Mouse (Mus musculus): Measurements from ENCODE around the gene Grhl1. TPM values are rescaled to one million over a fixed set of nuclear protein-coding genes. Genes with fewer than 3 reads are reported as not detected.

Gene Grhl1
- total and polyA plus RNA-seq, 2 experiments from 2014 or later, result 0.55 to 0.88 TPM

DNA sequence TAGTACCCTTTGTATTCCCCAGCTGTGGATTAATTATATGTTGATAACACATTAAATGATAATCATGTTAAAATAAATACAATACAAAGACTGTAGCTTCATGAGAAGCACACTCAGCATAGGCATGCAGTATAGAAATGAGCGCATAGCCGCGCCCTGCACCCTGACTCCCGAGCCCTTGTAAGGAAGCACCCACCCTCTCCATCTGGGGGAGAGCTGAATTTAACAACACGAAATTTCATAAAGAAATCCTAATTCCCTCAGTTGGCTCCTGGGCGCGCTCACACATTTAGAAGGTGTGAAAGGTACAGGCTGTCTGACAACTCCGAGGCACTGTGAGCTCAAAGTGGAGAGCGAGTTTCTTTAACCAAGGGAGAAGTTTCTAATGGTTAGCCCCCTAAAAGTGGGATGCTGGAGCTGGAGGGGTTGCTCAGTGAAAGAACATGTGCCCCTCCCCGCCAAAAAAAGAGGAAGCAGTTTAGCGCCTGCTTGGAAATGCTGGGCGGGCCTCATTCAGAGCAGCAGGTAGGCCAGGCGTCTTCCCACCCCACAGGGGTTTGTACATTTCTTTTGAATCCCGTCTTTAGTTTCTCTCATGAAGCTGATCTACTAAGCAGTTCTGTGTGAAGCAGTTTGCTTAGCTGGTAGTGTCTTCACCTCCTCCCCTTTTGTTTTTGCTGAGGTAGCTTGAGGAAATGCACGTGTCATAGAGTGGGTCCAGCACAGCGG lies 30.5 kb upstream of the Grhl1 start:
- Histone ChIP-seq H3K27ac (ENCODE audit: low read depth) (no peak overlapping the region), H3K9ac (replicated peaks; ENCODE audit: low read depth, low read length) (no peak overlapping the region), H3K9me3 (replicated peaks; ENCODE audit: control insufficient read depth, low read length) (no peaks in the 10 kb centered on the region), H3K4me3 (ENCODE audit: low read depth, low read length) (no peak overlapping the region), H3K36me3 (replicated peaks; ENCODE audit: control insufficient read depth, insufficient read depth, low read length) (peaks cover 8% of the 10 kb centered on the region; the same call in 1 of the 2 replicates), H3K4me1 (ENCODE audit: control insufficient read depth, insufficient read depth) (no peaks in the 10 kb centered on the region), H3K4me2 (ENCODE audit: low read depth, low read length) (no peak overlapping the region), H3K27me3 (ENCODE audit: control insufficient read depth, insufficient read depth, low read length) (no peaks in the 10 kb centered on the region)
- WGBS, result 87% methylated on average over 16 of the region's 16 CpGs
- DNase-seq (ENCODE audit: low spot score) (no peak), ATAC-seq (ENCODE audit: insufficient read depth, low read depth) (no peak)
- TF ChIP-seq CTCF (IDR thresholded peaks at IDR 0.05; ENCODE audit: low read depth) (no peak), EP300 (IDR thresholded peaks at IDR 0.05; ENCODE audit: low read depth) (no peak)

- Histone ChIP-seq H3K36me3 (replicated peaks; ENCODE audit: control insufficient read depth, insufficient read depth, low read length) (peaks cover 39% of the 10 kb centered on the region), H3K9me3 (replicated peaks; ENCODE audit: control insufficient read depth, low read length) (no peaks in the 10 kb centered on the region), H3K4me2 (ENCODE audit: low read depth, low read length) (no peak overlapping the region), H3K4me3 (ENCODE audit: low read depth, low read length) (no peak overlapping the region), H3K9ac (replicated peaks; ENCODE audit: low read depth, low read length) (no peak overlapping the region), H3K4me1 (ENCODE audit: control insufficient read depth, insufficient read depth) (peaks cover 6% of the 10 kb centered on the region; the same call in 1 of the 2 replicates), H3K27me3 (ENCODE audit: control insufficient read depth, insufficient read depth, low read length) (no peaks in the 10 kb centered on the region), H3K27ac (ENCODE audit: low read depth) (no peak overlapping the region)
- whole genome bisulfite sequencing, result 85% methylated on average over 8 of the region's 8 CpGs
- TF ChIP-seq EP300 (IDR thresholded peaks at IDR 0.05; ENCODE audit: low read depth), result no peak
- no peak for TF ChIP-seq CTCF (IDR thresholded peaks at IDR 0.05; ENCODE audit: low read depth)
- ATAC-seq (ENCODE audit: insufficient read depth, low read depth) (no peak), DNase-seq (ENCODE audit: low spot score) (no peak)
Observed at GRCm38 (mm10) chr12:24547686-24548085, 24.4 kb upstream of the Grhl1 start.

DNA sequence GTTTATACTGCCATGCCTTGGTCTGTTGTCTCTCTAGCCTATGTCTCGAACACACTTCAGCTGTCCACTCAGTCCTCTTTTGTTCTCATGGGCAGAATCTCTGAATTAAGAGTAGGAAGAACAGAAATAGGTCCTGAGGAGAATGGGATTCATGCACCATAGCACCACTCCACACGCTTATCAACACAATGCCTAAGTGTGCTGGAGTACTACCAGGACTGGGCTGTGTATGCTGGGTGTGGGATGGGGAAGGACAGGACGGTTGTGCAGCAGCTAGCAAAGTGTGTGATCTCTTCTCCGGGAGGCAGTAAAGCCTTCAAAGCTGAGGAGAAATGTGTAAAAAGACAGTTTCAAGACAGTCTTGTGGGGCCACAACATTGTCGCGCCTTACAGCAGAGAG lies 23.2 kb upstream of the Grhl1 start:
- Histone ChIP-seq H3K9me3 (replicated peaks; ENCODE audit: control insufficient read depth, low read length) (no peaks in the 10 kb centered on the region), H3K4me2 (ENCODE audit: low read depth, low read length) (no peak overlapping the region), H3K4me1 (ENCODE audit: control insufficient read depth, insufficient read depth) (peaks cover 6% of the 10 kb centered on the region; the same call in 1 of the 2 replicates), H3K36me3 (replicated peaks; ENCODE audit: control insufficient read depth, insufficient read depth, low read length) (peaks cover 39% of the 10 kb centered on the region), H3K27ac (ENCODE audit: low read depth) (no peak overlapping the region), H3K9ac (replicated peaks; ENCODE audit: low read depth, low read length) (no peak overlapping the region), H3K27me3 (ENCODE audit: control insufficient read depth, insufficient read depth, low read length) (no peaks in the 10 kb centered on the region), H3K4me3 (ENCODE audit: low read depth, low read length) (no peak overlapping the region)
- ATAC-seq (ENCODE audit: insufficient read depth, low read depth), result peak; percentile 51; the same call in 1 of the 2 replicates
- no peak for DNase-seq (ENCODE audit: low spot score)
- 54% methylated on average over 6 of the region's 6 CpGs for WGBS
- TF ChIP-seq CTCF (IDR thresholded peaks at IDR 0.05; ENCODE audit: low read depth) (no peak), EP300 (IDR thresholded peaks at IDR 0.05; ENCODE audit: low read depth) (no peak)

GRCm38 (mm10) chr12:24552531-24552930 lies 19.6 kb upstream of the Grhl1 start:
- H3K4me1 ChIP-seq (ENCODE audit: control insufficient read depth, insufficient read depth), result peaks cover 6% of the 10 kb centered on the region; the same call in 1 of the 2 replicates
- H3K4me2 ChIP-seq (ENCODE audit: low read depth, low read length), result no peak overlapping the region
- H3K36me3 ChIP-seq (replicated peaks; ENCODE audit: control insufficient read depth, insufficient read depth, low read length), result peaks cover 37% of the 10 kb centered on the region
- no peaks in the 10 kb centered on the region for H3K27me3 ChIP-seq (ENCODE audit: control insufficient read depth, insufficient read depth, low read length)
- peak; percentile 55; the same call in 1 of the 2 replicates for ATAC-seq (ENCODE audit: insufficient read depth, low read depth)
- 23% methylated on average over 2 of the region's 2 CpGs for WGBS
- H3K9ac ChIP-seq (replicated peaks; ENCODE audit: low read depth, low read length), result no peak overlapping the region
- DNase-seq (ENCODE audit: low spot score), result peak; percentile 24
- no peaks in the 10 kb centered on the region for H3K9me3 ChIP-seq (replicated peaks; ENCODE audit: control insufficient read depth, low read length)
- H3K4me3 ChIP-seq (ENCODE audit: low read depth, low read length), result no peak overlapping the region
- H3K27ac ChIP-seq (ENCODE audit: low read depth), result no peak overlapping the region; the same call in 1 of the 2 replicates
- TF ChIP-seq EP300 (IDR thresholded peaks at IDR 0.05; ENCODE audit: low read depth) (no peak), CTCF (IDR thresholded peaks at IDR 0.05; ENCODE audit: low read depth) (no peak)

DNA sequence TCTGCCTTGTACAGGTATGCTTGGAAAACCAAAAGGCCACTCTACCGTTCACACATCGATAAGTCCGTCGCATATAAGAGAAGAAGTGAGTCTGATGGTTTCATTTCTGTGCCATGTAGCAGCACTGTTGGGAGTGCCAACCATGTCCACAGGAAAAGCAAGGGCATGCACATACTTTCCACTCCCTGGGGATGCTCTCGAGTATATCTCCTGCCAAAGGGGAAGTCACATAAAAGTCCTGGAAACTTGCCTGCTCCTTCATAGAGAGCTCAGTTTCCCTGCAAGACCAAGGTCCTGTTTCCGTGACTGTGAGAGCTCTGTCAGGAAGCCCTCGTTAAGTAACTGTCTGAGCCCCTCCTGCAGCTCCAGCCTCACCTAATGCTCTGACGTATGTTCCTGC lies 16.1 kb upstream of the Grhl1 start:
- Histone ChIP-seq H3K27ac (ENCODE audit: low read depth) (no peak overlapping the region), H3K4me3 (ENCODE audit: low read depth, low read length) (no peak overlapping the region), H3K9ac (replicated peaks; ENCODE audit: low read depth, low read length) (no peak overlapping the region), H3K36me3 (replicated peaks; ENCODE audit: control insufficient read depth, insufficient read depth, low read length) (peaks cover 26% of the 10 kb centered on the region), H3K27me3 (ENCODE audit: control insufficient read depth, insufficient read depth, low read length) (no peaks in the 10 kb centered on the region), H3K4me2 (ENCODE audit: low read depth, low read length) (no peak overlapping the region), H3K4me1 (ENCODE audit: control insufficient read depth, insufficient read depth) (no peaks in the 10 kb centered on the region), H3K9me3 (replicated peaks; ENCODE audit: control insufficient read depth, low read length) (no peaks in the 10 kb centered on the region)
- no peak for ATAC-seq (ENCODE audit: insufficient read depth, low read depth)
- 68% methylated on average over 8 of the region's 8 CpGs for WGBS
- DNase-seq (ENCODE audit: low spot score), result no peak
- no peak for TF ChIP-seq EP300 (IDR thresholded peaks at IDR 0.05; ENCODE audit: low read depth)
- no peak for TF ChIP-seq CTCF (IDR thresholded peaks at IDR 0.05; ENCODE audit: low read depth)
